Mouse (Mus musculus) hindlimb bud, embryonic 11.5 days (tissue): ENCODE measurements at regions not wholly inside any gene's neighbourhood (a gene's known extent, or its start where the extent isn't known, plus 50 kb on each side); places are given as distances from the start of the nearest gene placed in this dataset.
"Not testable (repeated sequence)": the region's sequence is repeated elsewhere in the genome, so short reads cannot be mapped to it uniquely, and the experiment has no call there.

Source experiments
- DNase-seq: peaks from one replicate; pipeline ENCODE4 v3.0.0-alpha.2; 2012; ENCODE audit warnings: low read depth, low spot score; ENCODE audit errors: extremely low spot score

DNA sequence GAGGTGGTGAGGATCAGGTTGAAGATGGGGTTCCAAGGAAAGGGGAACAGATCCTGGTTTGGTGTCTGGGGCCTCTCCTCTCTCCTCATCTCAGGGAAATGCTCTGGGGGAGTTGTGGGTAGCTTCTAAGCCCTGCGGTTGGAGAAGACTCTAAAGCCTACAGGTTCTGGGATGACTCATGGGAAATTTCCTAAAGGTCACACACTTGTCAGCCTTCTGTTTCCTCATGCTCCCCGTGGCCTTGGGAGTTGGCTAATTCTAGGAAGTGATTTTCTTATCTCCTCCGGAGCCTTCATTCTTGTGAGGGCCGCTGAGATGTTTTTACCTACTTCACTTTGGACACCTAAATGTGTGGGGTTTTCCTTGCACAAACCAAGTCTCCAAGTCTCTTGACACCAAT lies 279.2 kb downstream of the 4933412E24Rik start:
- no peak for DNase-seq

DNA sequence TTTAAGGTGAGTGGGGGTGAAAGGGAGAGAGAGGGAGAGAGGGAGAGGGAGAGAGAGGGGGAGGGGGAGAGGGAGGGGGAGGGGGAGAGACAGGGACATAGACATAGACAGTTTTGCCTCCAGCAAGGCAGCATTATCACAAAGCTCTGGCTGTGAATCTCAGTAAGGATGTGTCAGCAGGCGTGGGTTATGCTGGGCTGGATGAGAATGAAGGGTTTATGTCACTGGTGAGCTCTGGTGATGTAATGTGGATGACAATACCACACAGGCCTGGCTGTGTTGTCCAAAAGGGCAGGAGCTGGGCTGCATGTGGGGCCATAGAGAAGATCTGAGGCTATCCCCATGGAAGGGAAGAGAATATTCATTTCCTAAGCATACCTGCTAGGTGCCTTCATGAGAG lies 282.0 kb downstream of the 4933412E24Rik start:
- DNase-seq = no peak

DNA sequence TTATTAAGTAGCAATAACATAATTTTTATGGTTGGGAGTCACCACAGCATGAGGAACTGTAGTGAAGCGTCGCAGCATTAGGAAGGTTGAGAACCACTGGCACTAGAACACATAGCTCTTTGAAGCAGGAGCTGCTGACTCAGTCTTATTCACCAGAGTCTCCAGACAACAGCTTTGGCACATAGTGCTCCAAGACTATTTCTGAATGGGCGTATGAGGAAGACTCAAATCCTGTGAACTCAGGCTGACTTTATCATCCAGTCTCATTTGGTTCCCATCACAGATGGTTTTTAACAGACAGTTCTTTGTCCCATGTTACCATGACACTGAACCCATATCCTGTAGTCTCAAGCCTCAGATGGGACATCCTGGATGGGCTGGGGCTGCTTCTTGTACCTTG lies 282.5 kb downstream of the 4933412E24Rik start:
- no peak for DNase-seq

DNA sequence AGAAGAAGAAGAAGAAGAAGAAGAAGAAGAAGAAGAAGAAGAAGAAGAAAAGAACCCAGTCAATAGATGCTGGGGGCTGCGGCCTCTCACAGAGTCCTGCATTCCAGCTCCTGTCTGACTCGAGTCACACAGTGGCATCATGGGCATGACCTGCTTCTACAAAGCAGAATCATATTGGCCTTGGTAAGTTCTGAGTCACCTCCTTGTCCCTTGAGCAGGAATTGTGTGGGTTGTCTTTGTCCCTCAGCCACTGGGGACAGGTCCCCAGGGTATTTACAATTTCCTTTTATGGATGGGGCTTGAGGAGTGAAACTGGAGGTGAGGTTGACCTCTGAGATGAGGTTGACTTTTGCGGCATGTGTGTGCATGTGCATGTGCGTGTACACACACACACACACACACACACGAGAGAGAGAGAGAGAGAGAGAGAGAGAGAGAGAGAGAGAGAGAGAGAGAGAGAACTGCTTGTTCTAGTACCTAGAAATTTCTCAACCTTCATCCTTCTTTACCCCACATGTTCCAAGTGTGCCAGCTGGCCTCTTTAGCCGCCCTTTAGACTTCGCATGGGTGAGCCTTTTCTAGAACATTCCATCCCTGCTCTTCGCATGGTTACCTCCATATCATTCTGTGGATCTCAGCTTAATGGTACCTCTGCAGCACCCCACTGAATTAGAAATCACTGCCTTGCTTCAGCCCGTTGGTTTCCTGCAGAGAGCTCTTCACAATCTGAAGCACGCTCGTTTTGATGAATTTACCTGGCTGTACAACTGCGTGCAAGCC lies 283.2 kb downstream of the 4933412E24Rik start:
- DNase-seq = no peak

DNA sequence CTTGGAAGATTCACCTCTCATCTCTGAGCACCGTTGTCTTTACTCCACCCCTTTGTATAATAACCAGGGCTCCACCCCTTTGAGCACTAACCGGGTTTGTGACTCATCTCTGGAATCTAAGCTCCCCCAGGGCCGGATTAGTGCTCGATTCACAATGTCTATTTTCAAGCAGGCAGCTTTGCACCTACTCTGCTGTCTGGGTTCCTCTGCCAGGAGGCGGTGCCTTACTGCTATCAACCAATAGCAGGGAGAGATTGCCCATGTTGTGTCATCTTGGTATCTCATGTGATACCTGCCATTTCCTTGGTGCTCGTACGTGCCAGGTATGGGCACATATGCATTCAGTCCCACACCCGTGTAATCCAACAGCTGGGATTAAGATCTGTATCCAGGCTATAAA lies 285.3 kb downstream of the 4933412E24Rik start:
- DNase-seq = no peak

DNA sequence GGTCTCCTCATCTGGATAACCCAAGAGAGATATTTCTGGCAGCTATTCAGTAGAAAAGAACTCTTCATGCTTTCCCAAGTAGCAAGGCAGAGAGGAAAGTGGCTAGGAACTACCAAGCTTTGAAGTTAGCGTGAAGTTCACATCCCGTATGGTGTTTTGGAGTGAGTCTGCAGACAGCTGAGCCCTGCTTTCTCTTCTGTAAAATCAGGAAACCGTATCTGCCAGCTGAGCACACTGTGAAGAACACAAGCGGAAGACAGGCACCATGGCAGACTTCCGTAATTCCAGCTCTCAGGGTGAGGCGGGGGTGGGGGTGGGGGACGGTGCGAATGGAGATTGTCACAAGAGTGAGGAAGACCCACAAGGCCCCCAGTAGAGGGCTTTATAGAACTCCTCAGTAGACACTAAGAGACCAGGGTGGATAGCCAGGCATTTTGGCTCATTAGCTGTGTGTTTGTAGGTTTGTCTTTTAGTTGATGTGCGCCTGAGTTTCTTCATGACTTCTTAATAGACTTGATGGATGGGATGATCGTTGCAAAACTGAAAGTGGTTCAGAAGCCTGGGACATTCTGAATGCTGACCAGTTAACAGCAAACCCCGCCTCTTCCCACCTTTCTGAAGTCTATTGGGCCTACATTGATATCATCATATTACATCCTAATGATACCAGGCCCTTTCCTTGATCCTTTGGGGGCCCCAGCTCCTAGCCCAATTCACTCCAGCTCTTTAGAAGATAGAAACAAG lies 287.4 kb downstream of the 4933412E24Rik start:
- DNase-seq = no peak

DNA sequence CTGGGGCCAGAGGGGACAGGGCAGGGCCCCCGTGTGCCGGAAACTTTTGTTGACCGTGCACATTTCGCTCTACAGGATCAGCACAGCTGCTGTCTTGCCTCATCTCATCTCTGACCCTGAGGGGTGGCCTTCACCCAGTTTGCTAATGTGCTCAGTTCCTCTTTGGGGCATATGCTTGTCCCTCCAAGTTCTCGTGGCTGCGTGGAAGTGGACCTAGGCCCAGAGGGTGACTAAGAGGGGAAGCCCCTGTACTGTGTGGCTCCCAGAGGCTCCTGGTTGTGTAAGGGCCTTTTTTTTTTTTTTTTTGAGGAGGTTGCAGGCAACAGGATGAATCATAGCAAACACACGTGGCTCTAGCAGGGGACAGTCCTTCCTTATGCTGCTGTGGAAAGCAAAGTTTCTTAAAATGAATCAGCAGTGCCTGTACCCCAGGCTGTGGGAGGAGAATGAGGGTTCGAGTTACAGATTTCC lies 288.2 kb downstream of the 4933412E24Rik start:
- DNase-seq = no peak

DNA sequence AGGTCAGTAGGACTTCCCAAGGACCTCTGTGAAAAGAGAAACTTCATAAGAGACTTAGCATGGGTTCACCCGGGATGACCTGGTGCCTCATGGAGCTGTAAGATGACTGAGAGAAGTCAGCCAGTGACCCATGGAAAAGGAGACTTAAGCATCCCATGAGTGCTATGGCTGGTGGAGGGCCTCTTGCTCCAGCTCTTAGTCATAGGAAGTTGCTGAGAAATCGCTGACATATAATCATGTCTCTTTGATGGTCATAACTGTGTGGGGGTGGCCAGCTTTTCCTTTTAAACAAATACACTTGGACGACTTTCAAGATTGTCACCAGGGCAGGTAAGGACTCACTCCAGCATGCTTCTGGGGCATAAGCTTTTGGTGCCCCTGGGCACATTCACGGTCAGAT lies 290.5 kb downstream of the 4933412E24Rik start:
- no peak for DNase-seq

DNA sequence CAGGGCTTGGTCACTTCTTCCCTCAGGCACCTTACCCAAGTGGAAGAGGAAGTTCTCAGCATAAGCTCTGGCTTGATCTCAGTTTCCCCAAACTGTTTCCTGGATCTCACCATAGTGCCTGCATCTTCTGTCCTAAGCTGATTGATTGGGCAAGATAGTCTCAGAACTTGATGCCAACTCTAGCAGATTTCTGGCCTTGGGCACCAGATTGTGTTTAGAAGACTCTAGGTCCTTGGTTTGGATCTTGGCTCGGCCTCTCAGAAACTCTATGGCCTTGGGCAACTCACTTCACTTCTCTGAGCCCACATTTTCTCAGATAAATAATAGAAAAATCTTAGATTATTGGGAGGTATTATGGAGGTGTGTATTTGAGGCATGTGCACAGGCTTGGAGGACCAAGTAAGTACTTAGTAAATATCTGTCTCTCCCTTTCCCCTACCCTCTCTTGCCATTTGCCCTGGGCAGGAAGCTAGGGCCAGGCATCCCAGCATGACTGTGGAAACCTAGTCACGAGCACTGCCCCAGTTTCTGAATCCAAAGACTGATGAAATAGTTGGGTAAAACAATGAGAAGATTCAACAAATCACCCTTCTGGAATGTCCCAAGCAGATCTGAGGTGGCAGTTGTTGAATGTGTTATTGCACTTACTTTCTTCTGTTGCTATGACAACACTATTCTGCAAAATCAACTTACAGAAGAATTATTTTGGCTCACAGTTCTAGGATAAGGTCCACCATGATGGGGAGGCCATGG lies 293.6 kb downstream of the 4933412E24Rik start:
- no peak for DNase-seq

DNA sequence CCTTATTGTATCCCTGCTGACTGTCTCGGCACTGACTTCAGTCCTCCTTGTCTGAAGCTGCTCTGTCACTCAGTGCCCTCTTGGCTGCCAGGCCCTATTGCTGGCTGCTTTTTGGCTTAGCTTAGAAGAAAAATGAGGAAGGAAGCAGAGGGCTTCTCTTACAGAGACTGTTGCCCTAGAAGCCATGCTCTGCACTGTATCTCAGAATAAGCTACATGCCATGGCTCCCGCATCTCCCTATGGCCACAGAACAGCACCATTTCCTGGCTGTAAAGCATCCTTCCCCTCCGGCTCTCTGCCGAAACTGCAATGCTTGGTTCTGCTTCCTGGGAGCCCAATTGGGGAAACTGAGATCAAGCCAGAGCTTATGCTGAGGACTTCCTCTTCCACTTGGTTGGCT lies 295.0 kb downstream of the 4933412E24Rik start:
- no peak for DNase-seq

DNA sequence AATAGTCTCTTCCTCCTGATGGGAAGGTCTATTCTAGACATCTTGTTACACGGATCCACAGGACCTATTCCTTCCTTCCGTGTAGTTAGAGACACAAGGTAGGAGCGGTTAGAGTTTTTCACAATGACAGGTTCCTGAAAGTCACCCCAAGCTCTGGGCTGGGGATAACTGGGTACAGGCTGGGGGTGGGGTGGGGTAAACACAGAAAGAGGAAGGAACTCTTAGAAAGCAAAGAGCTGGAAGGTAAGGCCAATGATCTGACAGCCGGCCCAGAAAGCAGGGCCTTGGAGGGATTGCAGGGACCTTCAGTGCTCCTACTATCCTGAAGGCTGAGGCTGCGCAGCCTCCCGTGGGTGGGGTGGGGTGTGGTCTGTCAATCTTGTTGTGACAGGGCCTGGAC lies 295.4 kb downstream of the 4933412E24Rik start:
- DNase-seq = no peak

DNA sequence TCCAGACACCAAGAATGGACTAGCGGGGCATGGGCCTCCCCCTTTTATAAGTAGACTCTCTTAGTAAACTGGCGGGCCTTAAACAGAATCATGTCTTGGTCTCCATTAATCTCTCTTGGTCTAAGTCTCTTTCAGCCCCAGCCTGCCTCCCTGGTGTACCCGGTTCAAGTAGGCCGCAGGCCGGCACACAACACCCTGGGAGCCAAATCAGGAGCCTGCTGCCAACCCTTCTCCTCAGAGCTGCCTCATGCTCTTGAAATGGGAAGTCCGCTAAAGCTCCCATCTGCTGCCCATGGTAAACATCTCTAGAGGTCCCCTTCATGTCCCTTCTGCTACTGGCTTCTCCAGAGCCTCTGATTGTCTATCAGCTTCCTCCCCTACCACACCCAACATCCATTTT lies 296.3 kb downstream of the 4933412E24Rik start:
- DNase-seq = no peak

DNA sequence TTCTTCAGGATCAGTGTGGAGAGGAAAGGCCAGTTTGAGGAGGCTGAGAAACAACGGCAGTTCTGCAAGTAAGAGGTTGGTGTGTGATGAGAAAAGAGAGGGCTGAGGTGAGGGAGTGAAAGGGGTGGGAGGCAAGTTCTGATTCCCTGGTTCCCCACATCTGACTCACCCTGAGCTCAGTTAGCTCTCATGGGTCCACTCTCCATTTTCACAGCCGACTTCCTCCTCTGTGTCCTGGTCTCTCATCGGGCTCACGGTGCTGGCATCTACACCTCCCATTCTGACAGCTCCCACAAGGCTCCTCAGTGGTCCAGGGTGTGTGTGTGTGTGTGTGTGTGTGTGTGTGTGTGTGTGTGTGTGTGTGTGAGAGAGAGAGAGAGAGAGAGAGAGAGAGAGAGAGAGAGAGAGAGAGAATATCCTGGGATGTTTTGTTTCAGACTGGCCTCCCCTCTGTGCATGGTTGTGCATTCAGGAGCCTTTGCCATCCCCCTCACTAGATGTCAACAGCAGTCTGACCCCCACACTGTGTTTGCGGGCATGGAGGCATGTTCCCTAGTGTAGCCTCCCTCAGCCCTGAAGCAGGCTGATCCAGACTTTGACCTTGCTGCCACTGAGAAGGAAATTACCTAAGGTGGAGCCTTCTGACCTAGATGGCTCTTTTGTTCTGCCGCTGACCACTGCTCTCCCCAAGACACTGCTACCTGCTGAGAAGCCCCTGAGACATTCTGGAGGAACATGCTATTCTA lies 296.9 kb downstream of the 4933412E24Rik start:
- not testable (repeated sequence) for DNase-seq

DNA sequence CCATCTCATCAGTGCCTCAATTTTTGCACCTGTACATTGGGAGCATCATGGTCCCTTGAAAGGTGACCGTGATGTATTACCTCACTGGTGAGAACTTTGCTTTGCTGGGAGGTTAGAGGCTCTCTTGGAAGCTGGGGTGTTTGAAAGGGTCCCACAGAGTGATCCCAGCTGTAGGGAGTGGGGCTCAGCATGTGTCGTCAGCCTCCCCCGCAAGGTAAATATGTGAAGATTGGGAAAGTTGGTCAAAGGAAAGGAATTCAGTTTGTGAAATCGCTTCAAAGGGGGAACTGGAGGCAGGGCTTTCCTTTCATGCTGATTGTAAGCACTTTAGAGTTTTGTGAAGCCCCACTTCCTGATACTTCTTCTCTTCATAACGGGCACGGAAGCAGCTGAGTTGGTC lies 299.5 kb downstream of the 4933412E24Rik start:
- no peak for DNase-seq

DNA sequence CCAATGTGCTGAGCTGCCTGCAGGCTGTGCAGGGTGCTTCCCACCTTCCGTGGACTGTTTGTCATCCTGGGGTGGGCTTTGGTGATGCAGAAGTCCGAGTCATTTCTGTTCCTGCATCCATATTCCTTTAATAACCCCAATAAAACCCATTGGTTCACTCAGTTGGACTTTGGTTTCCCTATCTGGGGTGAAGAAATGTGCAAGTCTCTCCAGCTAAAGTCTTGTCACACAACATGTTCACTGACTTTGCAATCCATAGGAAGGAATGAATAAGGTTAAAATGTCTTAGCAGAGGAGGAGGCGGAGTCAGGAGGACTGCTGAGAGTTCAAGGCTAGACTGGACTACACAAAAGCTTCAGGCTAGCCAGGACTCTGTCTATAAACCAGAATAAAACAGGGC lies 300.5 kb downstream of the 4933412E24Rik start:
- DNase-seq = no peak

DNA sequence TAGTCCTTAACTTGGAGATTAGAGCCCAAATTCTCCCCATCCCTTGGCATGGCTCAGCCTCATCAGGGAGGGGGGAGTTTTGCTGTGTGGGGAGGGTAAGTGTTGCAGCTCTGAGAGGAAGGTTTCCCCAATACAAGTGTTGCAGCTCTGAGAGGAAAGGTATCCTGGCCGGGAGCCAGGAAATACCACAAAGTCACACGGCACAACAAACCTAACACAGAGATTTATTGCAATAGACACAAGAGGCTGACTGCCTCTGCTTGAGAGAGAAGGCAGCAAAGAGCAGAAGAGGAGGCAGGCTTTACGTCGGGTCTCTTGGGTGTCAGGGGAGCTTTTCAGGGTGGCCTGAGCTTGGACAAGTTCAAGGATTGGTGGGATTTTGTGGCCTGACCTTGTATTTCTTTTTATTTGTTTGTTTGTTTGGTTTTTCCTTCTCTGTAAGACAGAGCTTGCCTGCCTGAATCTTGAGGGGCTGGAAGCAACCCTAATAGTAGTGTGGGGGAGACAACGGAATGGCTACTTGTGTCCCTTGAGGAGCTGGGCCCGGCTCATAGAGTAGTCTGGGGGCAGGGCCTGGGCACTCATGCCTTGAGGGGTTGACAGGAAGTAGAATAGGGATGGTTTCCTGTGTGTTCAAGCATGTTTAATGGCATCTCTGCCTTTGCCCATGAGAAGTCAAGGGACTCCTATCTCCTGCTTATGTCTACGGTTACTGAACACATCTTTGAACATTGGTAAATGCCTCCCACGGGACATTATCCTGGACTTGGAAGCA lies 302.3 kb downstream of the 4933412E24Rik start:
- no peak for DNase-seq

DNA sequence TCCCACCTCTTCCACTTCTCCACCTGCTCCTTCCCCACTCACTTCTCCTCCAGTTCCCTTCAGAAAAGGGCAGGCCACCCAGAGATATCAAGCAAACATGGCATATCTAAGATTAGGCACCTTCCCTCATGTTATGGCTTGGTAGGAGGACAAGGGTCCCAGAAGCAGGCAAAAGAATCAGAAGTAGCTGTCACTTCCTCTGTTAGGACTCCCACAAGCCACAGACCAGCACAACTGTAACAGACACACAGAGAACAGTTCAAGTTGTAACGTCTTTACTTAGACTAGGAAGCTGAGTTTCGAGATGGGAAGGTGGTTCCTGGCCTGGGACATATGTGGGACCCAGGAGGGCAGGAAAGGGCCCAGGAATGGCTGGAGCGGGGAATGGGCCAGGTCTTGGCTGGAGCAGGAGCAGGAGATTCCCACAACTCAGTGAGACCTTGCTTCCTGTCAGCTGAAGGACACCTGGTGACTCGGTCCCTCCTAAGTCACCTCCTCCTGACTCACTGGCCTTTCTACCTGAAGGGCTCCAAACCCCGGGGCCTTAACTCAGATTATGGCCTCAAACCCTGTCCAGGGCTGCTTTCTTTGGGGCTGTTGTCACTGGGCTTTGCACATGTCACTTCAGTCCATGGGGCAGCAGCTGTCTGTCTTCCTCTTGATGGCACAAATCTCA lies 304.2 kb downstream of the 4933412E24Rik start:
- DNase-seq = no peak

DNA sequence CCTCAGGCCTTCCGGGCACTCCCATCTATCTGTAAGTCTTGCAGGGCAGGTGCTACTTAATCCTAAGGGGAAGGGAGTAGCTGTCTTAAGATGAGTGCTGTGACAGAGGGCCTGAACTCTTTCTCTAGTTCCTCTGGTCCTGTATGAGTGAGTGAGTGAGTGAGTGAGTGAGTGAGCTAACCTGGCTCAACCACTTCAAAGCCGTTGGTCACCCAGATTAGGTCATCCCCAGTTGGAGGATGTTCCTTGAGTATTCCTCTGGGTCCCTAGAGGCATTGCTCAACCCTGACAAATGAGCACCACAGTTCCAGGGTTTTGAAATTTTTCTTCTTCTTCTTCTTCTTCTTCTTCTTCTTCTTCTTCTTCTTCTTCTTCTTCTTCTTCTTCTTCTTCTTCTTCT lies 306.5 kb downstream of the 4933412E24Rik start:
- DNase-seq = no peak

DNA sequence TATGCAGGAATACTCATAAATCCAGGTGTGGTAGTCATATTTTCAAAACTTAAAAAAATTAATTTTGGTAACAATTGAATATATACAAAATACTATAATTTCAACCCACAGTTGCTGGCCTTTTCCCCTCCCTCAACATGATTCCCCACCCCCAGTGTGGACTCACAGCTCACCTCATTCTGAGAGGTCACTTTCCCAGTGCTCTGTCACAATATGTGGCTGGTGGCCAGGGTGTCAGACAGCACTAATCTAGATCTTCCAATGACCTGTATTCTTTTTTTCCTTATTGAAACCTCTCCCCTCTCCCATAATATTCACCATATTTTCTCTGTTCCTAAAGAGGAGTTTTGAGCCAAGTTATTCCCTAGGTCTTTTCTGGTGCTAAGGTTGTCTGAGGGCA lies 308.0 kb downstream of the 4933412E24Rik start:
- no peak for DNase-seq

DNA sequence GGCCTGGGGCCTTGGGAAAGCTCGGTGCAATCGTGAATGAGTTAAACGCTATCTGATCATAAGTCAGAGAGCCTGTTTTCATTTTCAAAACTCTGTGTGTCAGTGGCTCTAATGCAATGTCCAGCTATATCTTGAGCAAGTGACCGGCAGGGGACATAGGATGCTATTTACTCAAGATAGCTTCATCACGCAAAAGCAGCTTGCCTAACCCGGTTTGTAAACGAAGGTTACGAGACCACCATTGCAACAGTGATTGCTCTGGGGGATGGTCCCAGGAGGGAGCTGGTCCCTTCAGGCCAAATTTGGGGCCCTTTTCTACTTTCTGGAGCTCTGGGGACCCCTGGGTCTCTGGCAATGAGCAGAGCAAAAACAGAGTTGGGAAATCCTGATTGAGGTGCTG lies 309.3 kb downstream of the 4933412E24Rik start:
- DNase-seq = no peak
